Mouse (Mus musculus) lung, postnatal 0 days (tissue): ENCODE data around the gene Ccm2. TPM values are rescaled to one million over a fixed set of nuclear protein-coding genes. Genes with fewer than 3 reads are reported as not detected.

Source experiments
- ATAC-seq: fragments of 200-750 bp; cut with Nextera tagmentation; 2 replicates; pipeline ENCODE4 v1.8.0; 2017; ENCODE audit warnings: moderate library complexity
- DNase-seq: peaks from one replicate; pipeline ENCODE4 v3.0.0-alpha.2; 2016; ENCODE audit warnings: low spot score
- H3K27ac ChIP-seq: fragments of 300-500 bp; sonication (generic); 2 replicates; pipeline ENCODE4 v1.5.1; 2014; ENCODE audit warnings: antibody characterized with exemption, mild to moderate bottlenecking, low read length, mixed read lengths
- H3K27me3 ChIP-seq: fragments of 300-500 bp; sonication (generic); replicated peaks from 2 replicates; pipeline ENCODE4 v1.6.1; 2014; ENCODE audit warnings: low read length, mixed read lengths; ENCODE audit not compliant: insufficient read depth
- H3K36me3 ChIP-seq: fragments of 300-500 bp; sonication (generic); 2 replicates; pipeline ENCODE4 v1.6.1; 2014; ENCODE audit warnings: low read length, mixed read lengths; ENCODE audit not compliant: insufficient read depth
- H3K4me1 ChIP-seq: fragments of 300-500 bp; sonication (generic); 2 replicates; pipeline ENCODE4 v1.6.1; 2014; ENCODE audit warnings: antibody characterized with exemption, low read depth, low read length, mixed read lengths; ENCODE audit not compliant: insufficient read depth
- H3K4me2 ChIP-seq: fragments of 300-500 bp; sonication (generic); replicated peaks from 2 replicates; pipeline ENCODE4 v1.6.1; 2014; ENCODE audit warnings: low read depth, mild to moderate bottlenecking, low read length, moderate library complexity, mixed read lengths
- H3K4me3 ChIP-seq: fragments of 300-500 bp; sonication (generic); 2 replicates; pipeline ENCODE4 v1.5.1; 2014; ENCODE audit warnings: low read depth, low read length
- H3K9ac ChIP-seq: fragments of 300-500 bp; sonication (generic); replicated peaks from 2 replicates; pipeline ENCODE4 v1.6.1; 2014; ENCODE audit warnings: low read depth, mild to moderate bottlenecking
- H3K9me3 ChIP-seq: fragments of 300-500 bp; sonication (generic); 2 replicates; pipeline ENCODE4 v1.6.1; 2016; ENCODE audit warnings: low read length, mixed read lengths
- CTCF ChIP-seq: IDR thresholded peaks from 2 replicates; pipeline ENCODE4 v1.5.1; 2016; ENCODE audit warnings: antibody characterized with exemption, mild to moderate bottlenecking
- EP300 ChIP-seq: IDR thresholded peaks from 2 replicates; pipeline ENCODE4 v1.6.1; 2016; ENCODE audit warnings: antibody characterized with exemption, mild to moderate bottlenecking, control low read depth
- WGBS: fragments of 180-500 bp; shearing (Covaris S2); extraction: QIAGEN DNeasy Blood & Tissue Kit; methylation state at CpG from one replicate; pipeline ENCODE4 v1.1.7; 2014; 5-methylcytosine and 5-hydroxymethylcytosine counted together
- polyA plus RNA-seq: library from polyadenylated mRNA; unstranded; fragments of >200 nt; fragmentation: Nextera tagmentation; extraction: Ambion mirVana; gene quantifications from 2 replicates; pipeline ENCODE4 v1.2.1, GENCODE M21; 2015

The Ccm2 gene
- polyA plus RNA-seq, 1 experiment from 2014 or later: 62.4 TPM

- peak; percentile 61 for TF ChIP-seq CTCF
- TF ChIP-seq EP300: no peak
- ATAC-seq: 0 out of 2 replicates have a peak, but pooled peaks have one; percentile 14
- H3K36me3 ChIP-seq: no peaks in the 10 kb centered on the region; the same call in 1 of the 2 replicates
- H3K4me3 ChIP-seq: no peak overlapping the region
- no peak overlapping the region for H3K27ac ChIP-seq
- H3K9me3 ChIP-seq: no peaks in the 10 kb centered on the region
- H3K4me1 ChIP-seq: peaks cover 4% of the 10 kb centered on the region; the same call in 1 of the 2 replicates
- DNase-seq: peak; percentile 36
- WGBS: 65% methylated on average over 11 of the region's 11 CpGs
- no peak overlapping the region for H3K4me2 ChIP-seq
- H3K27me3 ChIP-seq: no peaks in the 10 kb centered on the region
- no peak overlapping the region for H3K9ac ChIP-seq
Observed at GRCm38 (mm10) chr11:6568584-6569409, 22.1 kb downstream of the Ccm2 start.

DNA sequence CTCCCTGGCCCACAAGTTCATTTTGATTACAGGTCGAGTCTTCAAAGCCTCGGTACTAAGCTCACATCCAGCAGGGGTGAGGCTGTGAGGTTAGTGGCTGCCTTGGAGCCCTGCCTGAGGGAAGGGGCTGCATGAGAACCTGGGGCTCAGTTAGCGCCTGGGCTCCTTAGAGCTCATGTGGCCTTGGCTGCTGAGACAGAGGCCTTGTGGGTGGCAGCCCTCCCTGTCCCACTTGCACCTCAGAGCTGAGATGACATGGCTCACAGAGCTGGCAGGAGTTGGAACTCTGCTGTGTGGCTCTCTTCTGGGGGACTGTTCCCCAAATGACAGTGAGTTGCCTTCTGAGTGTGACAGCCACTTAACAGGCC is 22.7 kb downstream of the Ccm2 start:
- ATAC-seq (no peak), DNase-seq (no peak)
- Histone ChIP-seq H3K4me1 (peaks cover 4% of the 10 kb centered on the region; the same call in 1 of the 2 replicates), H3K27ac (no peak overlapping the region), H3K27me3 (no peaks in the 10 kb centered on the region), H3K4me3 (no peak overlapping the region), H3K36me3 (no peaks in the 10 kb centered on the region; the same call in 1 of the 2 replicates), H3K4me2 (no peak overlapping the region), H3K9ac (no peak overlapping the region), H3K9me3 (no peaks in the 10 kb centered on the region)
- WGBS: 58% methylated on average over 3 of the region's 3 CpGs
- TF ChIP-seq EP300 (no peak), CTCF (no peak)

GRCm38 (mm10) chr11:6576151-6576550 is 29.5 kb downstream of the Ccm2 start:
- no peak for ATAC-seq
- no peak overlapping the region for H3K9ac ChIP-seq
- H3K27ac ChIP-seq: no peak overlapping the region
- no peak overlapping the region for H3K4me3 ChIP-seq
- H3K36me3 ChIP-seq: no peaks in the 10 kb centered on the region; the same call in 1 of the 2 replicates
- H3K4me1 ChIP-seq: no peaks in the 10 kb centered on the region
- TF ChIP-seq EP300 (no peak), CTCF (no peak)
- DNase-seq: no peak
- no peaks in the 10 kb centered on the region for H3K9me3 ChIP-seq
- no peaks in the 10 kb centered on the region for H3K27me3 ChIP-seq
- WGBS: 88% methylated on average over 3 of the region's 3 CpGs
- no peak overlapping the region for H3K4me2 ChIP-seq

GRCm38 (mm10) chr11:6579361-6579760 is 32.7 kb downstream of the Ccm2 start:
- Histone ChIP-seq H3K4me3 (no peak overlapping the region), H3K9me3 (no peaks in the 10 kb centered on the region), H3K4me1 (no peaks in the 10 kb centered on the region), H3K27me3 (no peaks in the 10 kb centered on the region), H3K4me2 (no peak overlapping the region), H3K36me3 (no peaks in the 10 kb centered on the region; the same call in 1 of the 2 replicates), H3K9ac (no peak overlapping the region), H3K27ac (no peak overlapping the region)
- DNase-seq (no peak), ATAC-seq (no peak)
- TF ChIP-seq CTCF: no peak
- no peak for TF ChIP-seq EP300
- WGBS: 83% methylated on average over 7 of the region's 7 CpGs

- Histone ChIP-seq H3K4me2 (no peak overlapping the region), H3K27ac (no peak overlapping the region), H3K36me3 (no peaks in the 10 kb centered on the region; the same call in 1 of the 2 replicates), H3K4me3 (no peak overlapping the region), H3K27me3 (no peaks in the 10 kb centered on the region), H3K4me1 (no peaks in the 10 kb centered on the region), H3K9me3 (no peaks in the 10 kb centered on the region), H3K9ac (no peak overlapping the region)
- TF ChIP-seq CTCF (no peak), EP300 (no peak)
- ATAC-seq (no peak), DNase-seq (no peak)
- WGBS: 63% methylated on average over 4 of the region's 4 CpGs
Observed at GRCm38 (mm10) chr11:6580065-6580750, 33.5 kb downstream of the Ccm2 start.

DNA sequence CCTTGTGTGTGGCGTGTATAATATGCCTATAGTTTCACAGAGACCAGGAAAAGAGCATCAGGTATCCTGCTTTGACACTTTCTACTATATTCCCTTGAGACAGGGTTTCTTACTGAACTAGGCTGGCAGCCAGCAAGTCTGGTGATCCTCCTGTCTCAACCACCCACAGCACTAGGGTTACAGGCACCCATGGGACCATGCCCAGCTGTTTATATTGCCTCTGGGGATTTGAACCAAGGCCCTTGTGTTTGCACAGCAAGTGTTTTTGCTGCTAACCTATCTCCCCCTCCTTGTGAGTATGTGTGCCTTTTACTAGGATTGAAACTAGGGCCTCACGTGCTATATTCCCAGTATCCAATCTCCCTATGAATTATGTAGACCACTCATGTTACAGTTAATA is 34.9 kb downstream of the Ccm2 start:
- Histone ChIP-seq H3K4me3 (no peak overlapping the region), H3K4me2 (no peak overlapping the region), H3K4me1 (no peaks in the 10 kb centered on the region), H3K9me3 (no peaks in the 10 kb centered on the region), H3K9ac (no peak overlapping the region), H3K36me3 (no peaks in the 10 kb centered on the region), H3K27me3 (no peaks in the 10 kb centered on the region), H3K27ac (no peak overlapping the region)
- no peak for DNase-seq
- ATAC-seq: no peak
- TF ChIP-seq CTCF (no peak), EP300 (no peak)
- WGBS: 91% methylated on average over 2 of the region's 2 CpGs
